Mouse (Mus musculus): ENCODE results near the gene Akap5.

The Akap5 gene

GRCm38 (mm10) chr12:76369206-76369977 lies 44.7 kb downstream of the Akap5 start, which contains the start of gene Zbtb25:
TSS of gene Zbtb25 (minus strand) at chr12:76369602.
- peak; percentile 89 for DNase-seq

GRCm38 (mm10) chr12:76369978-76370830 lies 45.5 kb downstream of the Akap5 start, which contains the start of gene Zbtb1:
TSS of gene Zbtb1 (plus strand) at chr12:76370266.
- DNase-seq = peak; percentile 83

- DNase-seq = peak; percentile 71
Observed at GRCm38 (mm10) chr12:76370831-76371571, 46.3 kb downstream of the Akap5 start.

GRCm38 (mm10) chr12:76372046-76372445 lies 47.4 kb downstream of the Akap5 start:
- no peak for DNase-seq

- no peak for DNase-seq
Observed at GRCm38 (mm10) chr12:76372881-76373818, 48.5 kb downstream of the Akap5 start.

- DNase-seq = no peak
Observed at GRCm38 (mm10) chr12:76373991-76374390, 49.3 kb downstream of the Akap5 start.

GRCm38 (mm10) chr12:76374911-76375310 lies 50.2 kb downstream of the Akap5 start:
- no peak for DNase-seq

GRCm38 (mm10) chr12:76375506-76375905 lies 50.8 kb downstream of the Akap5 start:
- DNase-seq = no peak

GRCm38 (mm10) chr12:76376649-76377048 lies 52.0 kb downstream of the Akap5 start:
- DNase-seq = no peak

GRCm38 (mm10) chr12:76377059-76377458 lies 52.4 kb downstream of the Akap5 start:
- DNase-seq = no peak

GRCm38 (mm10) chr12:76377726-76378125 lies 53.0 kb downstream of the Akap5 start:
- DNase-seq = no peak

GRCm38 (mm10) chr12:76378556-76378955 lies 53.9 kb downstream of the Akap5 start:
- no peak for DNase-seq

- no peak for DNase-seq
Observed at GRCm38 (mm10) chr12:76380151-76380550, 55.5 kb downstream of the Akap5 start.

All from cerebellum, adult 9-10 months (tissue).